Mouse (Mus musculus): ENCODE results near the gene Abhd17a. TPM values are rescaled to one million over a fixed set of nuclear protein-coding genes. Genes with fewer than 3 reads are reported as not detected.

The Abhd17a gene
- total and polyA plus RNA-seq, 3 experiments: 37.2 to 49.1 (median 48.0) TPM

DNA sequence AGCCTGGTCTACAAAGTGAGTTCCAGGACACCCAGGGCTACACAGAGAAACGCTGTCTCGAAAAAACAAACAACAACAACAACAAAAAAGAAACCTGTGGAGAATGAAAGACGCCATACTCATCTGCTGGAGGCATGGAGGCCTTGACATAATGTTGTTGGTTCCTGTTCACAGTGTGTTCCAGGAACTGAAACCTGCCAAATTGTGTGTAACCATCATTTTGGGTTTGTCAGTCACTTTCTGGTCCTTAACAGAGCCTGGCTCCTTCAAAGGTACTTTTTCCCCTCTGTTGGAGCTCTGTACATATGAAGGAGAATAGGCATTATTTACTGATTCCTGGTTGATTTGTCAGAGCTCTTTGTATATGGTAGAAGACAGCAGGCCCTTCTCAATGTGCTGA, 21.8 kb upstream of the Abhd17a start:
- H3K4me3 ChIP-seq (replicated peaks in 1 of 3; ENCODE audit: low read depth in 2 of 3, low read length in 2 of 3, poor library complexity in 1 of 3): no peak overlapping the region
- no peaks in the 10 kb centered on the region for H3K27me3 ChIP-seq (replicated peaks)
- peaks cover 15 to 59% of the 10 kb centered on the region in 2 experiments for H3K4me1 ChIP-seq (ENCODE audit: control insufficient read depth in 1 of 2, insufficient read depth in 2 of 2)
- H3K36me3 ChIP-seq (replicated peaks in 1 of 2; ENCODE audit: control insufficient read depth in 1 of 2, insufficient read depth in 1 of 2, low read length in 1 of 2): peaks cover 74 to 90% of the 10 kb centered on the region in 2 experiments
- H3K27ac ChIP-seq (ENCODE audit: insufficient read depth, low read depth): no peak overlapping the region; the same call in 1 of the 2 replicates
- DNase-seq (ENCODE audit: extremely low read depth): peak; percentile 40
- H3K9me3 ChIP-seq (replicated peaks; ENCODE audit: low read length): no peaks in the 10 kb centered on the region
- no peak overlapping the region for H3K4me2 ChIP-seq (ENCODE audit: insufficient read depth, low read depth, poor library complexity, severe bottlenecking)
- no peak overlapping the region for H3K9ac ChIP-seq (ENCODE audit: insufficient read depth, low read depth)
- in situ Hi-C loops (cut with MboI; ENCODE audit: low pct_ligation_motif_present, low pct_unique_long_range_greater_than_20kb, low sequenced_read_pairs) (loop anchor here (5.0 kb wide), 1 partner anchor 70 kb away; no protein-coding TSS in a partner anchor), dilution Hi-C loops (cut with MboI; ENCODE audit: extremely low pct_ligation_motif_present, extremely low pct_unique_long_range_greater_than_20kb, low sequenced_read_pairs) (no loop called here)
- TF ChIP-seq EP300 (IDR thresholded peaks at IDR 0.05; ENCODE audit: low read length) (0 out of 2 replicates have a peak, but pooled peaks have one; percentile 22), IRF4 (IDR thresholded peaks at IDR 0.05; ENCODE audit: low read depth, low read length) (peak; percentile 51; the same call in 1 of the 2 replicates), CHD2 (IDR thresholded peaks at IDR 0.05; ENCODE audit: low read length) (no peak)
- no peaks in the 10 kb centered on the region; the same call in none of the 2 replicates for H3K79me2 ChIP-seq (replicated peaks; ENCODE audit: control insufficient read depth, extremely low read depth, insufficient read depth, poor library complexity, severe bottlenecking)

DNA sequence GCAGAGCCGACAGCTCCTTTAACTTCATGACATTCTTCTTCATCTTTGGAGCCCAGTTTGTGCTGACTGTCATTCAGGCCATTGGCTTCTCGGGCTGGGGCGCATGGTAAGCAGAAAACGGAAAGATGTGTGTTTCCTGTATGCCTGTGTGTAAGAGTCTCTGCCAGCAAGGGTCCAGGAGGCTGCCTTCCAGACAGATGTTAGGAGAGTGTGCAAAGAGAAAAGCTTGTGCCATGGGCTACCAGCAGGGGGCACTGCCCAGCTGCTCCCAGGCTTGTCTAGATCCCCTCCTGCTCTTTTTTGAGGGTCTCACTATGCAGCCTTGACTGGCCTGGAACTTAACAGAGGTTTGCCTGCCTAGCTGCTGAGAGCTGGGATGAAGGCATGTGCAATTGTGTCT, 20.9 kb upstream of the Abhd17a start:
- Histone ChIP-seq H3K79me2 (replicated peaks; ENCODE audit: control insufficient read depth, extremely low read depth, insufficient read depth, poor library complexity, severe bottlenecking) (peaks cover 6% of the 10 kb centered on the region), H3K36me3 (replicated peaks in 1 of 2; ENCODE audit: control insufficient read depth in 1 of 2, insufficient read depth in 1 of 2, low read length in 1 of 2) (peaks cover 78 to 93% of the 10 kb centered on the region in 2 experiments), H3K27me3 (replicated peaks) (no peaks in the 10 kb centered on the region), H3K4me2 (ENCODE audit: insufficient read depth, low read depth, poor library complexity, severe bottlenecking) (no peak overlapping the region), H3K27ac (ENCODE audit: insufficient read depth, low read depth) (no peak overlapping the region), H3K9me3 (replicated peaks; ENCODE audit: low read length) (no peaks in the 10 kb centered on the region), H3K4me3 (replicated peaks in 1 of 3; ENCODE audit: low read depth in 2 of 3, low read length in 2 of 3, poor library complexity in 1 of 3) (no peak overlapping the region), H3K4me1 (ENCODE audit: control insufficient read depth in 1 of 2, insufficient read depth in 2 of 2) (peaks cover 15 to 59% of the 10 kb centered on the region in 2 experiments), H3K9ac (ENCODE audit: insufficient read depth, low read depth) (no peak overlapping the region)
- in situ Hi-C loops (cut with MboI; ENCODE audit: low pct_ligation_motif_present, low pct_unique_long_range_greater_than_20kb, low sequenced_read_pairs): loop anchor here (5.0 kb wide), 1 partner anchor 71 kb away; no protein-coding TSS in a partner anchor
- DNase-seq (ENCODE audit: extremely low read depth): peak; percentile 52
- no peak for TF ChIP-seq PAX5 (IDR thresholded peaks at IDR 0.05; ENCODE audit: low read length)
- TF ChIP-seq CTCF (conservative IDR thresholded peaks at IDR 0.05 in 1 of 2, IDR thresholded peaks at IDR 0.05 in 1 of 2; ENCODE audit: low read depth in 2 of 2, low read length in 2 of 2): peak; percentile 79 to 94
- no peak for TF ChIP-seq JUN (IDR thresholded peaks at IDR 0.05; ENCODE audit: insufficient read depth, low read depth, low read length)
- peak; percentile 74 for TF ChIP-seq SMC3 (IDR thresholded peaks at IDR 0.05; ENCODE audit: low read depth, low read length)
- no peak for TF ChIP-seq GABPA (IDR thresholded peaks at IDR 0.05; ENCODE audit: insufficient replicate concordance, low read depth, low read length)
- no peak for TF ChIP-seq ZNF384 (IDR thresholded peaks at IDR 0.05; ENCODE audit: low read depth, low read length)
- no peak for TF ChIP-seq MEF2A (IDR thresholded peaks at IDR 0.05; ENCODE audit: borderline replicate concordance, low read depth, low read length)
- TF ChIP-seq MAX (IDR thresholded peaks at IDR 0.05; ENCODE audit: low read length): no peak
- peak; percentile 58 for TF ChIP-seq RAD21 (IDR thresholded peaks at IDR 0.05; ENCODE audit: low read depth, low read length)
- no peak for TF ChIP-seq JUND (conservative IDR thresholded peaks at IDR 0.05; ENCODE audit: low read depth, low read length)
- TF ChIP-seq ZMIZ1 (IDR thresholded peaks at IDR 0.05; ENCODE audit: low read depth, low read length): no peak
- no peak for TF ChIP-seq E2F4 (IDR thresholded peaks at IDR 0.05; ENCODE audit: insufficient replicate concordance, low read depth, low read length)
- TF ChIP-seq BHLHE40 (IDR thresholded peaks at IDR 0.05; ENCODE audit: low read depth, low read length): no peak
- TF ChIP-seq HCFC1 (IDR thresholded peaks at IDR 0.05; ENCODE audit: low read depth, low read length): no peak
- TF ChIP-seq TBP (conservative IDR thresholded peaks at IDR 0.05; ENCODE audit: low read depth, low read length): no peak
- TF ChIP-seq ZKSCAN1 (IDR thresholded peaks at IDR 0.05; ENCODE audit: borderline replicate concordance, low read depth, low read length): no peak
- no peak for TF ChIP-seq NELFE (IDR thresholded peaks at IDR 0.05; ENCODE audit: low read depth, low read length)
- TF ChIP-seq CHD1 (IDR thresholded peaks at IDR 0.05; ENCODE audit: low read depth, low read length): no peak
- no peak for TF ChIP-seq ELF1 (IDR thresholded peaks at IDR 0.05; ENCODE audit: low read depth, low read length)
- TF ChIP-seq SIN3A (IDR thresholded peaks at IDR 0.05; ENCODE audit: low read length): no peak
- 0 out of 2 replicates have a peak, but pooled peaks have one; percentile 21 for TF ChIP-seq MYC (IDR thresholded peaks at IDR 0.05; ENCODE audit: low read depth, low read length)
- TF ChIP-seq CHD2 (IDR thresholded peaks at IDR 0.05; ENCODE audit: low read length): no peak
- no peak for TF ChIP-seq RCOR1 (conservative IDR thresholded peaks at IDR 0.05; ENCODE audit: low read depth, low read length)
- TF ChIP-seq NRF1 (IDR thresholded peaks at IDR 0.05; ENCODE audit: low read depth, low read length): no peak
- dilution Hi-C loops (cut with MboI; ENCODE audit: extremely low pct_ligation_motif_present, extremely low pct_unique_long_range_greater_than_20kb, low sequenced_read_pairs): no loop called here

All from CH12.LX (cell line).